Mouse (Mus musculus) midbrain, embryonic 15.5 days (tissue): ENCODE measurements at regions not wholly inside any gene's neighbourhood (a gene's known extent, or its start where the extent isn't known, plus 50 kb on each side); places are given as distances from the start of the nearest gene placed in this dataset.
"Not testable (repeated sequence)": the region's sequence is repeated elsewhere in the genome, so short reads cannot be mapped to it uniquely, and the experiment has no call there.

Source experiments
- ATAC-seq: fragments of 200-750 bp; cut with Nextera tagmentation; replicated peaks from 2 replicates; pipeline ENCODE4 v1.8.0; 2017; ENCODE audit warnings: moderate TSS enrichment
- H3K27ac ChIP-seq: fragments of 300-500 bp; sonication (generic); 2 replicates; pipeline ENCODE4 v1.5.1; 2015; ENCODE audit warnings: mild to moderate bottlenecking, inconsistent platforms
- H3K27me3 ChIP-seq: fragments of 300-500 bp; sonication (generic); replicated peaks from 2 replicates; pipeline ENCODE4 v1.6.1; 2015; ENCODE audit warnings: inconsistent platforms
- H3K36me3 ChIP-seq: fragments of 300-500 bp; sonication (generic); replicated peaks from 2 replicates; pipeline ENCODE4 v1.6.1; 2015; ENCODE audit warnings: inconsistent platforms
- H3K4me1 ChIP-seq: fragments of 300-500 bp; sonication (generic); 2 replicates; pipeline ENCODE4 v1.6.1; 2015; ENCODE audit warnings: inconsistent platforms
- H3K4me2 ChIP-seq: fragments of 300-500 bp; sonication (generic); 2 replicates; pipeline ENCODE4 v1.6.1; 2015; ENCODE audit warnings: inconsistent platforms, mild to moderate bottlenecking, moderate library complexity
- H3K4me3 ChIP-seq: fragments of 300-500 bp; sonication (generic); 2 replicates; pipeline ENCODE4 v1.5.1; 2015; ENCODE audit warnings: mild to moderate bottlenecking, inconsistent platforms
- H3K9ac ChIP-seq: fragments of 300-500 bp; sonication (generic); 2 replicates; pipeline ENCODE4 v1.6.1; 2015; ENCODE audit warnings: mild to moderate bottlenecking, inconsistent platforms
- H3K9me3 ChIP-seq: fragments of 300-500 bp; sonication (generic); 2 replicates; pipeline ENCODE4 v1.6.1; 2016; ENCODE audit warnings: inconsistent platforms
- WGBS: fragments of 180-500 bp; shearing (Covaris S2); methylation state at CpG from one replicate; pipeline ENCODE4 v1.1.7; 2015; ENCODE audit warnings: mixed read lengths; 5-methylcytosine and 5-hydroxymethylcytosine counted together

DNA sequence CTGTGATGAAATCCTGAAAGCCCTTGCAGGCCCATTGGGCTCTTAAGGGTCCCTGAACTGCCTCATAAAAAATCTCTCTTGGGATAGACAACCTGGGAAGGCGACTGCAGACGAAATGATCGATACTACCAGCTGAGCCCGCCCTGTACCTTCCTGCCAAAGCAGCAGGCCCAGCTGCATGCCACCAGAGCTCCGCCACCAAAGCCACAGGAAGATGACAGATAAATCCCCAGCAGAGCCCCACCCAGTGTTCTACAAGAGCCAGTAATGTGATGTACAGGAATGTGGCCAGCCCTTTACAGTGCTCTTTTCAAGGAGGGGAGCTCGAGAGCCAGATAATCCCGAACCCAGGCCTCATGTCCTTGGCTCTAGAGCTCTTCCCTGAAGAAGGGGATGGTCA lies 183.7 kb upstream of the Prok2 start:
- Histone ChIP-seq H3K27me3 (no peaks in the 10 kb centered on the region), H3K9me3 (no peaks in the 10 kb centered on the region), H3K4me2 (no peak overlapping the region), H3K9ac (no peak overlapping the region), H3K4me1 (peaks cover 5% of the 10 kb centered on the region; the same call in 1 of the 2 replicates), H3K27ac (no peak overlapping the region), H3K36me3 (no peaks in the 10 kb centered on the region), H3K4me3 (no peak overlapping the region)
- no peak for ATAC-seq
- 80% methylated on average over 7 of the region's 7 CpGs for WGBS

GRCm38 (mm10) chr6:99909459-99909858 lies 183.3 kb upstream of the Prok2 start:
- Histone ChIP-seq H3K27me3 (no peaks in the 10 kb centered on the region), H3K9me3 (no peaks in the 10 kb centered on the region), H3K4me2 (no peak overlapping the region), H3K36me3 (no peaks in the 10 kb centered on the region), H3K4me1 (peaks cover 5% of the 10 kb centered on the region; the same call in 1 of the 2 replicates), H3K27ac (no peak overlapping the region), H3K4me3 (no peak overlapping the region), H3K9ac (no peak overlapping the region)
- no peak for ATAC-seq
- WGBS: 81% methylated on average over 7 of the region's 7 CpGs

DNA sequence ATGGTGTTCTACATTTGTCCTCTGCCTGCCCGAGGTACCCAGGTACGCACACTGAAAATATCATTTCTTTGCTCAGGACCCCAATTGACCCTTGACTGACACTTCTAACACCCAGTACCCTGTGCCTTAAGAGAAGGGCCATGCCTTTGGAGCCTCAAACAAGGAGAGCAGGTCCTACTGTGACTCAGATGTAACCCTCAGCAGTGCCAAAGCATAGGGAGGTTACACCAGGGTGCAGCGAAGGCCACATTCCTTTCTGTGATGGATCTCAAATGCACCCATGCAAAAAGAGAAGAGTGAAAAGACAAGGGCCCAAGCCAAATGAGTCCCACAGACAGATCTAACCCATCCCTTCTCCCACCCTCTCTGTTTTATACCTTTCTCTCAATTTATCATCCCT lies 181.9 kb upstream of the Prok2 start:
- no peaks in the 10 kb centered on the region for H3K36me3 ChIP-seq
- peaks cover 6% of the 10 kb centered on the region; the same call in 1 of the 2 replicates for H3K27me3 ChIP-seq
- H3K9ac ChIP-seq: no peak overlapping the region
- H3K4me1 ChIP-seq: peaks cover 5% of the 10 kb centered on the region; the same call in 1 of the 2 replicates
- no peak overlapping the region for H3K27ac ChIP-seq
- WGBS: 94% methylated on average over 3 of the region's 3 CpGs
- no peak for ATAC-seq
- H3K4me2 ChIP-seq: no peak overlapping the region
- H3K4me3 ChIP-seq: no peak overlapping the region
- H3K9me3 ChIP-seq: no peaks in the 10 kb centered on the region

- Histone ChIP-seq H3K9me3 (no peaks in the 10 kb centered on the region), H3K4me1 (no peaks in the 10 kb centered on the region), H3K27me3 (peaks cover 11% of the 10 kb centered on the region; the same call in 1 of the 2 replicates), H3K4me2 (no peak overlapping the region), H3K9ac (no peak overlapping the region), H3K36me3 (no peaks in the 10 kb centered on the region), H3K4me3 (no peak overlapping the region), H3K27ac (no peak overlapping the region)
- WGBS: 90% methylated on average over 5 of the region's 5 CpGs
- no peak for ATAC-seq
Observed at GRCm38 (mm10) chr6:99905194-99905593, 179.0 kb upstream of the Prok2 start.

- no peak overlapping the region for H3K4me3 ChIP-seq
- no peaks in the 10 kb centered on the region for H3K36me3 ChIP-seq
- no peak overlapping the region for H3K4me2 ChIP-seq
- no peak for ATAC-seq
- H3K9ac ChIP-seq: no peak overlapping the region
- peaks cover 11% of the 10 kb centered on the region; the same call in 1 of the 2 replicates for H3K27me3 ChIP-seq
- WGBS: 55% methylated on average over 4 of the region's 4 CpGs
- H3K27ac ChIP-seq: no peak overlapping the region
- no peaks in the 10 kb centered on the region for H3K9me3 ChIP-seq
- no peaks in the 10 kb centered on the region for H3K4me1 ChIP-seq
Observed at GRCm38 (mm10) chr6:99904607-99905006, 178.4 kb upstream of the Prok2 start.

- not testable (repeated sequence) for H3K36me3 ChIP-seq, H3K27ac ChIP-seq, H3K4me1 ChIP-seq, ATAC-seq, H3K9me3 ChIP-seq, H3K4me2 ChIP-seq, H3K4me3 ChIP-seq, H3K9ac ChIP-seq
- peaks cover 11% of the 10 kb centered on the region; the same call in 1 of the 2 replicates for H3K27me3 ChIP-seq
Observed at GRCm38 (mm10) chr6:99904044-99904443, 177.9 kb upstream of the Prok2 start.

GRCm38 (mm10) chr6:99901564-99901963 lies 175.4 kb upstream of the Prok2 start:
- Histone ChIP-seq H3K4me1 (no peaks in the 10 kb centered on the region), H3K36me3 (no peaks in the 10 kb centered on the region), H3K4me2 (no peak overlapping the region), H3K9me3 (no peaks in the 10 kb centered on the region), H3K4me3 (no peak overlapping the region), H3K27ac (no peak overlapping the region), H3K9ac (no peak overlapping the region), H3K27me3 (peaks cover 13% of the 10 kb centered on the region; the same call in 1 of the 2 replicates)
- 81% methylated on average over 3 of the region's 3 CpGs for WGBS
- no peak for ATAC-seq

DNA sequence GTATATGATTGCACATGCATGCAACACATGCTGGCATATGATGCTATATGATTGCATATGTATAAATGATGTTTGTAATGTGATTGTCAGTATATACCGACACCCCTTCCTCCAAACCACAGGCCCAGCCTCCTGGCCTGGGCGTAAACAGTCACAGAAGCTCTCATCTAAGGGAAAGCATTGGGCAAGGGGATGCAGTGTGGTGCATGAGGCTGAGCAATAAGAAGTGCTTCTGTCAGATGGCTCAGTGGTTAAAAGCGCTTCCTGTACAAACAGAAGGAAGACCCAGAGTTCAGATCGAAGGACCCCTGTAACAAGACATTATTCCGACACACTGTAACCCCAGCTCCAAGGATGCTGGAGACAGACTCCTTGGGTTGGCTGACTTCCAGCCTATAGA lies 175.0 kb upstream of the Prok2 start:
- H3K4me3 ChIP-seq: no peak overlapping the region
- no peak for ATAC-seq
- H3K9me3 ChIP-seq: no peaks in the 10 kb centered on the region
- peaks cover 13% of the 10 kb centered on the region; the same call in 1 of the 2 replicates for H3K27me3 ChIP-seq
- no peak overlapping the region for H3K4me2 ChIP-seq
- no peak overlapping the region for H3K9ac ChIP-seq
- H3K27ac ChIP-seq: no peak overlapping the region
- H3K36me3 ChIP-seq: no peaks in the 10 kb centered on the region
- no peaks in the 10 kb centered on the region for H3K4me1 ChIP-seq
- WGBS: 88% methylated on average over 5 of the region's 5 CpGs

DNA sequence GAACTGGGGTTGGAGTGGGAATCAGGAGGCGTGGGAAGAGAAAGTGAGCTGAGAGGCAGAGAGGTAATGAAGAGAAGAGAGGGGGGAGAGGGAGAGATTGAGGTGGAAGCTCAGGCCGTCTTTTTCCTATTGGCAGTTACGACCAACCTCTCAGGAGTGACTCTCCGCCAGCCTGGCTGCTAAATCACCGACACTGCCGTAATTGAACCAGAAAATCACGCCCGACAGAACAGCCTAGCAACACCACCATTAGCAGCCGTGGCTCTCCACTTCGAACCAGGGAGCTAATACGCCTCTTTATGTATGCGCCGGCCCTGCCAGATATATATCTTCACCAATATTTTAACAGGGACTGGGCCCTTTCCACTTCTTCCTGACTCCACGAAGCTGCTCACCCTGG lies 173.5 kb upstream of the Prok2 start:
- Histone ChIP-seq H3K4me2 (no peak overlapping the region), H3K9ac (no peak overlapping the region), H3K9me3 (no peaks in the 10 kb centered on the region), H3K4me1 (no peaks in the 10 kb centered on the region), H3K36me3 (no peaks in the 10 kb centered on the region), H3K4me3 (no peak overlapping the region), H3K27me3 (peaks cover 15% of the 10 kb centered on the region; the same call in 1 of the 2 replicates), H3K27ac (no peak overlapping the region)
- 70% methylated on average over 14 of the region's 14 CpGs for WGBS
- no peak for ATAC-seq

GRCm38 (mm10) chr6:99898077-99898476 lies 171.9 kb upstream of the Prok2 start:
- Histone ChIP-seq H3K4me3 (no peak overlapping the region), H3K9me3 (no peaks in the 10 kb centered on the region), H3K4me1 (no peaks in the 10 kb centered on the region), H3K36me3 (no peaks in the 10 kb centered on the region), H3K27ac (no peak overlapping the region), H3K4me2 (no peak overlapping the region), H3K27me3 (peaks cover 9% of the 10 kb centered on the region; the same call in 1 of the 2 replicates), H3K9ac (no peak overlapping the region)
- no peak for ATAC-seq
- WGBS: 85% methylated on average over 2 of the region's 2 CpGs

DNA sequence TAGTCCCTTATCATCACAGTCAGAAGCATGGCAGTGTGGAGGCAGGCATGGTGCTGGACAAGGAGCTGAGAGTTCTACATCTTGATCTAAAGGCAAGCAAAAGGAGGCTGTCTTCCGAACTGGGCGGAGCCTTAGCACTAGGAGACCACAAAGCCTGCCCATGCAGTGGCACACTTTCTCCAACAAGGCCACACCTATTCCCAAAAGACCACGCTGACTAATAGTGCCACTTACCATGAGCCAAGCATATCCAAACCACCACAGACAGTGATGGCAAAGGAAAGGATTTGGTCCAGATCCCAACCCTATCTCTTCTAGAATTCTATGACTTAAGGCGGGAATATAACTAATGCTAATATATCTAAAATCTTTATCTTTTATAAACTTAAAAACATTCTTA lies 169.4 kb upstream of the Prok2 start:
- Histone ChIP-seq H3K9me3 (no peaks in the 10 kb centered on the region), H3K27me3 (0 out of 2 replicates have a peak, but pooled peaks cover 5% of the 10 kb centered on the region), H3K4me3 (no peak overlapping the region), H3K27ac (no peak overlapping the region), H3K4me1 (no peaks in the 10 kb centered on the region), H3K4me2 (no peak overlapping the region), H3K9ac (no peak overlapping the region), H3K36me3 (no peaks in the 10 kb centered on the region)
- ATAC-seq: no peak
- WGBS: 92% methylated on average over 4 of the region's 4 CpGs

GRCm38 (mm10) chr6:99893936-99894335 lies 167.7 kb upstream of the Prok2 start:
- H3K36me3 ChIP-seq: no peaks in the 10 kb centered on the region
- WGBS: 34% methylated on average over 4 of the region's 4 CpGs
- H3K4me2 ChIP-seq: no peak overlapping the region
- H3K27ac ChIP-seq: no peak overlapping the region
- H3K4me1 ChIP-seq: peaks cover 3% of the 10 kb centered on the region; the same call in 1 of the 2 replicates
- no peak for ATAC-seq
- no peak overlapping the region for H3K4me3 ChIP-seq
- H3K9ac ChIP-seq: no peak overlapping the region
- H3K9me3 ChIP-seq: no peaks in the 10 kb centered on the region
- H3K27me3 ChIP-seq: 0 out of 2 replicates have a peak, but pooled peaks cover 5% of the 10 kb centered on the region

GRCm38 (mm10) chr6:99892204-99892603 lies 166.0 kb upstream of the Prok2 start:
- peaks cover 7% of the 10 kb centered on the region; the same call in 1 of the 2 replicates for H3K4me1 ChIP-seq
- H3K27me3 ChIP-seq: 0 out of 2 replicates have a peak, but pooled peaks cover 3% of the 10 kb centered on the region
- no peak overlapping the region for H3K9ac ChIP-seq
- H3K27ac ChIP-seq: no peak overlapping the region
- no peak overlapping the region for H3K4me3 ChIP-seq
- H3K36me3 ChIP-seq: no peaks in the 10 kb centered on the region
- no peak for ATAC-seq
- no peak overlapping the region for H3K4me2 ChIP-seq
- no peaks in the 10 kb centered on the region for H3K9me3 ChIP-seq
- 91% methylated on average over 9 of the region's 9 CpGs for WGBS
